Mouse (Mus musculus): Measurements from ENCODE around the gene Nle1. TPM values are rescaled to one million over a fixed set of nuclear protein-coding genes. Genes with fewer than 3 reads are reported as not detected.
A peak's percentile ranks its signal among the peaks of the same experiment; 100 is the strongest.

Gene Nle1
- polyA plus RNA-seq (2012; rRNA removed), result 20.7 and 27.1 TPM in 2 replicates

GRCm38 (mm10) chr11:82907651-82908607, at the start of gene Nle1:
Nle1 (minus strand) TSS chr11:82908411.
- TF ChIP-seq CTCF (IDR thresholded peaks at IDR 0.05; ENCODE audit: extremely low read depth, insufficient read length, insufficient replicate concordance, low read depth, low read length), result peak; percentile 92
- TF ChIP-seq POLR2A (IDR thresholded peaks at IDR 0.05; ENCODE audit: low read depth, low read length), result no peak

DNA sequence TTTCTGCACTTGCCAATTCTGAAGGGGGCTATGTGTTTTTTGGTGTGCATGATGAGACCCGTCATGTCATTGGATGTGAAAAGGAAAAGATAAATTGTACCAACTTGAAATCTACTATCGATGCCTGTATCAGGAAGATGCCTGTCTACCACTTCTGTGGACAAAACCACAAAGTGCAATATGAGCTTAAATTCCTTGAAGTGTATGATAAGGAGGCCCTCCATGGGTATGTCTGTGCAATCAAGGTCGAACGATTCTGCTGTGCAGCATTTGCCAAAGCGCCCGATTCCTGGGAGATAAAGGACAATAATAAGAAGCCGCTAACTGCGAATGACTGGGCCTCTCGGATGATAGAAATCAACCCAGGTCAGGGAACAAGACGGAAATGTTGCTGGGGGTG, 48.7 kb upstream of the Nle1 start:
- 33% methylated on average over 10 of the region's 10 CpGs for WGBS
- Histone ChIP-seq H3K27ac (ENCODE audit: insufficient read depth, low read depth, low read length) (no peak overlapping the region), H3K4me1 (ENCODE audit: control insufficient read depth, insufficient read depth, insufficient read length, low read length) (peaks cover 3% of the 10 kb centered on the region; the same call in 1 of the 2 replicates), H3K36me3 (ENCODE audit: control insufficient read depth, insufficient read depth, low read length) (peaks cover 8% of the 10 kb centered on the region), H3K27me3 (ENCODE audit: control insufficient read depth, insufficient read depth, low read length) (0 out of 2 replicates have a peak, but pooled peaks cover 2% of the 10 kb centered on the region), H3K4me3 (ENCODE audit: low read depth, low read length) (no peak overlapping the region)
- TF ChIP-seq POLR2A (IDR thresholded peaks at IDR 0.05; ENCODE audit: low read depth, low read length) (no peak), CTCF (IDR thresholded peaks at IDR 0.05; ENCODE audit: extremely low read depth, insufficient read length, insufficient replicate concordance, low read depth, low read length) (no peak)

More at GRCm38 (mm10) chr11:82907651-82908607, at the start of gene Nle1:
- Histone ChIP-seq H3K27ac (ENCODE audit: insufficient read depth, low read depth, low read length) (no peak within 1 kb of the TSS), H3K36me3 (ENCODE audit: control insufficient read depth, insufficient read depth, low read length) (peaks cover 13% of the 10 kb centered on the region; the same call in 1 of the 2 replicates), H3K27me3 (ENCODE audit: control insufficient read depth, insufficient read depth, low read length) (no peaks in the 10 kb centered on the region), H3K4me3 (ENCODE audit: low read depth, low read length) (peak within 1 kb of the TSS; percentile 85), H3K4me1 (ENCODE audit: control insufficient read depth, insufficient read depth, insufficient read length, low read length) (peaks cover 3% of the 10 kb centered on the region)
- 1% methylated on average over 73 of the region's 73 CpGs for WGBS

- H3K36me3 ChIP-seq (ENCODE audit: control insufficient read depth, insufficient read depth, low read length), result 0 out of 2 replicates have a peak, but pooled peaks cover 2% of the 10 kb centered on the region
- WGBS, result 43% methylated on average over 6 of the region's 6 CpGs
- peaks cover 4% of the 10 kb centered on the region; the same call in 1 of the 2 replicates for H3K4me1 ChIP-seq (ENCODE audit: control insufficient read depth, insufficient read depth, insufficient read length, low read length)
- peaks cover 11% of the 10 kb centered on the region for H3K27me3 ChIP-seq (ENCODE audit: control insufficient read depth, insufficient read depth, low read length)
- no peak overlapping the region for H3K4me3 ChIP-seq (ENCODE audit: low read depth, low read length)
- TF ChIP-seq CTCF (IDR thresholded peaks at IDR 0.05; ENCODE audit: extremely low read depth, insufficient read length, insufficient replicate concordance, low read depth, low read length) (no peak), POLR2A (IDR thresholded peaks at IDR 0.05; ENCODE audit: low read depth, low read length) (no peak)
- no peak overlapping the region for H3K27ac ChIP-seq (ENCODE audit: insufficient read depth, low read depth, low read length)
Observed at GRCm38 (mm10) chr11:82954631-82955030, 46.4 kb upstream of the Nle1 start.

GRCm38 (mm10) chr11:82952612-82953542, 44.7 kb upstream of the Nle1 start:
- WGBS, result 25% methylated on average over 9 of the region's 9 CpGs
- Histone ChIP-seq H3K36me3 (ENCODE audit: control insufficient read depth, insufficient read depth, low read length) (0 out of 2 replicates have a peak, but pooled peaks cover 2% of the 10 kb centered on the region), H3K4me1 (ENCODE audit: control insufficient read depth, insufficient read depth, insufficient read length, low read length) (peaks cover 4% of the 10 kb centered on the region; the same call in 1 of the 2 replicates), H3K27ac (ENCODE audit: insufficient read depth, low read depth, low read length) (peak overlapping the region; percentile 67), H3K4me3 (ENCODE audit: low read depth, low read length) (peak overlapping the region; percentile 65), H3K27me3 (ENCODE audit: control insufficient read depth, insufficient read depth, low read length) (peaks cover 11% of the 10 kb centered on the region)
- TF ChIP-seq POLR2A (IDR thresholded peaks at IDR 0.05; ENCODE audit: low read depth, low read length) (no peak), CTCF (IDR thresholded peaks at IDR 0.05; ENCODE audit: extremely low read depth, insufficient read length, insufficient replicate concordance, low read depth, low read length) (no peak)

- peaks cover 4% of the 10 kb centered on the region; the same call in 1 of the 2 replicates for H3K4me1 ChIP-seq (ENCODE audit: control insufficient read depth, insufficient read depth, insufficient read length, low read length)
- H3K27me3 ChIP-seq (ENCODE audit: control insufficient read depth, insufficient read depth, low read length), result peaks cover 11% of the 10 kb centered on the region
- peak overlapping the region; percentile 65 for H3K4me3 ChIP-seq (ENCODE audit: low read depth, low read length)
- peak overlapping the region; percentile 67 for H3K27ac ChIP-seq (ENCODE audit: insufficient read depth, low read depth, low read length)
- H3K36me3 ChIP-seq (ENCODE audit: control insufficient read depth, insufficient read depth, low read length), result 0 out of 2 replicates have a peak, but pooled peaks cover 2% of the 10 kb centered on the region
- TF ChIP-seq CTCF (IDR thresholded peaks at IDR 0.05; ENCODE audit: extremely low read depth, insufficient read length, insufficient replicate concordance, low read depth, low read length), result no peak
- peak; percentile 23; the same call in 1 of the 2 replicates for TF ChIP-seq POLR2A (IDR thresholded peaks at IDR 0.05; ENCODE audit: low read depth, low read length)
- 4% methylated on average over 28 of the region's 28 CpGs for WGBS
Observed at GRCm38 (mm10) chr11:82951865-82952611, 43.8 kb upstream of the Nle1 start.

Measured in small intestine, adult 2 months (tissue).